Mouse (Mus musculus) midbrain, embryonic 16.5 days (tissue): Measurements from ENCODE around the gene Fbxo27. TPM values are rescaled to one million over a fixed set of nuclear protein-coding genes. Genes with fewer than 3 reads are reported as not detected.

ENCODE experiments used
- ATAC-seq: fragments of 200-750 bp; cut with Nextera tagmentation; 2 replicates; pipeline ENCODE4 v1.8.0; 2017; ENCODE audit warnings: moderate TSS enrichment
- H3K27ac ChIP-seq: fragments of 300-500 bp; sonication (generic); 2 replicates; pipeline ENCODE4 v1.5.1; 2014; ENCODE audit warnings: mild to moderate bottlenecking, low read length, mixed read lengths
- H3K27me3 ChIP-seq: fragments of 300-500 bp; sonication (generic); 2 replicates; pipeline ENCODE4 v1.6.1; 2014; ENCODE audit warnings: low read depth, low read length, mixed read lengths; ENCODE audit not compliant: control insufficient read depth, insufficient read depth
- H3K36me3 ChIP-seq: fragments of 300-500 bp; sonication (generic); 2 replicates; pipeline ENCODE4 v1.6.1; 2014; ENCODE audit warnings: mild to moderate bottlenecking, low read length, moderate library complexity, mixed read lengths; ENCODE audit not compliant: control insufficient read depth, insufficient read depth
- H3K4me1 ChIP-seq: fragments of 300-500 bp; sonication (generic); 2 replicates; pipeline ENCODE4 v1.6.1; 2014; ENCODE audit warnings: mild to moderate bottlenecking, low read length, mixed read lengths; ENCODE audit not compliant: control insufficient read depth, insufficient read depth
- H3K4me2 ChIP-seq: fragments of 300-500 bp; sonication (generic); 2 replicates; pipeline ENCODE4 v1.6.1; 2014; ENCODE audit warnings: mild to moderate bottlenecking, low read length, mixed read lengths
- H3K4me3 ChIP-seq: fragments of 300-500 bp; sonication (generic); 2 replicates; pipeline ENCODE4 v1.5.1; 2014; ENCODE audit warnings: low read depth, mild to moderate bottlenecking, low read length, moderate library complexity, mixed read lengths
- H3K9ac ChIP-seq: fragments of 300-500 bp; sonication (generic); 2 replicates; pipeline ENCODE4 v1.6.1; 2014; ENCODE audit warnings: low read depth, low read length, mixed read lengths
- H3K9me3 ChIP-seq: fragments of 300-500 bp; sonication (generic); replicated peaks from 2 replicates; pipeline ENCODE4 v1.6.1; 2014; ENCODE audit warnings: mild to moderate bottlenecking, low read length, mixed read lengths; ENCODE audit not compliant: control insufficient read depth, poor library complexity, severe bottlenecking
- WGBS: fragments of 180-500 bp; shearing (Covaris S2); extraction: QIAGEN DNeasy Blood & Tissue Kit; methylation state at CpG from one replicate; pipeline ENCODE4 v1.1.7; 2014; 5-methylcytosine and 5-hydroxymethylcytosine counted together
- polyA plus RNA-seq: library from polyadenylated mRNA; unstranded; fragments of >200 nt; fragmentation: Nextera tagmentation; extraction: Ambion mirVana; gene quantifications from 2 replicates; pipeline ENCODE4 v1.2.1, GENCODE M21; 2015

Gene Fbxo27
- polyA plus RNA-seq = 15.1 and 17.3 TPM in 2 replicates

DNA sequence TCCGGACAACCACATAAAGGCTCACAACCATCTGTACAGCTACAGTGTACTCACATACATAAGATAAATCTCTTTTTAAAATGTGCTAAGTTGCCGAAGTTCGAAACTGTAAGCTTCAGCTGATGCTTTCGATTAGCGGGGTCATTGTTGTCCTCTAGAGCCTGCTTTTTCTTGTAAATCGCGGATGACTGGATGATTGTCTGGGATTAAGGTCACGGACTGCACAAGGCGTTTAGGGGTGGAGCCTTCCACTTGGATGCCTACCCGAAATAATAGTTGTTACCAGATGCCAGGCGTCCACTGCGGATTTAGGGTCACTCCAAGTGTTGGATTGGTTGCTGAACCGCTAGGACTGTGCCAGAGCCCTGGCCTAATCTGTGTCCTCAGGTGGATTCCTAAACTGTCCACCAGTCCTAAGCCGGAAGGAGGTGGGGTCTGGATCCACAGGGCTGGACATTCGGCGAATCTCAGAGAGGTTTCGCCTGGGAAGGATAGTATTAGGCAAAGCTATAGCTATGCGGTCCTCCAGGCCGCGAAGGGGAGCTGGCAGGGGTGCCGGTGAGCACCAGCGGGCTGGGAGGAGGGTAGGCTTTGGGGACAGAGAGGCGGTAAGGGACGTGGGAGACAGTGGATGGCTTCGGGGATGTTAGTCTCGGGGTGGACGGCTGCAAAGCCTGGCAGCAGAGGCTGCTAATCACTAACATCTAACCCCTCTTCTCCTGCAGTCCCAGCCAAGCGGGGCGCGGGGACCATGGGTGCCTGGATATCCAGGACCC, at the start of gene Fbxo27:
TSS of gene Fbxo27 (plus strand) at position 305 of the 776 bp plus-strand sequence.
- Histone ChIP-seq H3K27ac (peak within 1 kb of the TSS; percentile 38), H3K4me3 (peak within 1 kb of the TSS; percentile 55)
- 18% methylated on average over 30 of the region's 30 CpGs for WGBS

DNA sequence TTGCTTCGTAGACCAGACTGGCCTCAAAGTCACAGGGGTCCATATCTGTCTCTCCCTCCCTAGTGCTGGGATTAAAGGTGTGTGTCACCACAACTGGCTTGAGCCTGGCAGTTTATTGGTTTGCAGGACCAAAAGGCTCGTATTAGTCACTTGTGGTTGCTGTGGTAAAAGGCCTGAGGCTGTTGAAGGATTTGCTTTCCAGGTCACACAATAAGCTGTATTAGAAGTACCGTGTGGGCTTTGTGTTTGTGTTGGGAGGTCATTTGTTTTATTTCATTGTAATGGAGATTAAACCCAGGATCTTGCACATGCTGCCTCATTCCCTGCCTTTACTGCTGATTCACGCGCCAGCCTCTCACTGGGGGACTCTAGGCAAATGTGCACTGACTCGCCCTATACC, 47.3 kb upstream of the Fbxo27 start:
- Histone ChIP-seq H3K36me3 (no peaks in the 10 kb centered on the region), H3K4me3 (no peak overlapping the region), H3K27ac (no peak overlapping the region), H3K9ac (no peak overlapping the region), H3K4me1 (no peaks in the 10 kb centered on the region), H3K4me2 (no peak overlapping the region), H3K27me3 (no peaks in the 10 kb centered on the region), H3K9me3 (no peaks in the 10 kb centered on the region)
- no peak for ATAC-seq
- 30% methylated on average over 6 of the region's 6 CpGs for WGBS

More for the DNA sequence above, at the start of gene Fbxo27:
- H3K9ac ChIP-seq = peak within 1 kb of the TSS; percentile 72
- peak; percentile 85 for ATAC-seq
- H3K4me2 ChIP-seq = peak within 1 kb of the TSS; percentile 69
- 0 out of 2 replicates have a peak, but pooled peaks cover 2% of the 10 kb centered on the region for H3K36me3 ChIP-seq
- no peaks in the 10 kb centered on the region for H3K9me3 ChIP-seq
- peaks cover 5% of the 10 kb centered on the region for H3K4me1 ChIP-seq
- no peaks in the 10 kb centered on the region for H3K27me3 ChIP-seq

DNA sequence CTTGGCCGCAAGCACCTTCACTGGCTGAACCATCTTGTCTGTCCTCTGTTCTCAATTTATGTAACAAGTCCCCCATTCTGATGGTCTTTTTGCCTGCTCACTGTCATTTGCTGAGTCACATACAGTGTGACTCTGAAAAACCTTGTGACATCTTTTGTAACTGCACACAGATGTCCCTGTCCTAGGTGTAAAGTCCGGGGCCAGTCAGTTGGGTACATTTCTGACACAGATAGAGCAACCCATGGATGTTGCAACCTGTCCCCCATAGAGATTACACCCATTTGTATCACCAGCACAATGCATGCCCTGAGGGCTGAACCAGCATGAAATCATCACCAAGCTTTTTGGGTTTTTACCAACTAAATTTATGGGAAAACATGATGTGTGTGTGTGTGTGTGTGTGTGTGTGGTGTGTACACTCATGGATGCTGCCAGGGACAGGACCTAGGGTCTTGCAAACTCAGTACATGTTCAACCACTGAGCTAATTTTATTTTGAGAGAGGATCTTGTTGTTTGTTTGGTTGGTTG, 46.6 kb upstream of the Fbxo27 start:
- no peak overlapping the region for H3K4me2 ChIP-seq
- no peak overlapping the region for H3K27ac ChIP-seq
- H3K9me3 ChIP-seq = no peaks in the 10 kb centered on the region
- no peak overlapping the region for H3K9ac ChIP-seq
- WGBS = 93% methylated on average over 2 of the region's 2 CpGs
- no peaks in the 10 kb centered on the region for H3K36me3 ChIP-seq
- no peaks in the 10 kb centered on the region for H3K27me3 ChIP-seq
- H3K4me1 ChIP-seq = no peaks in the 10 kb centered on the region
- H3K4me3 ChIP-seq = no peak overlapping the region
- ATAC-seq = no peak

DNA sequence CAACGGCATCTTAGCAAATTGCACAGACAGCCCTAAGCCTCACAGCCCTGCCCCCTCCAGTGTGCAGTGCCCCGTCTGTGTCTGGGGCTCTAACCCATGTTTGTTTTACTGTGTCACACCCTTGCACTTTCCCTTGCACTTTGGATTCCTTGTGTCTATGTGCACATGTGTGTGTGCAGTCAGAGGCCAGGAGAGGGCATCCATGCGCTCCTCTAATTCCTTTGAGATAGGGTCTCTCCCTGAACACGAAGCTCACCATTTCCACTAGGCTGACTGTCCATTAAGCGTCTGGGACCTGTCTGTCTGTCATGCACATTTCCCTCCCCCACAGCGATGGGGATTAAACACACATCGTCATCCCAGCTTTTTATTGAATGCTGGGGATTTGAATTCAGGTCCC, 45.6 kb upstream of the Fbxo27 start:
- Histone ChIP-seq H3K4me1 (no peaks in the 10 kb centered on the region), H3K4me2 (no peak overlapping the region), H3K36me3 (no peaks in the 10 kb centered on the region), H3K9ac (no peak overlapping the region), H3K9me3 (no peaks in the 10 kb centered on the region), H3K27me3 (no peaks in the 10 kb centered on the region), H3K27ac (no peak overlapping the region), H3K4me3 (no peak overlapping the region)
- ATAC-seq = no peak
- 62% methylated on average over 7 of the region's 7 CpGs for WGBS

DNA sequence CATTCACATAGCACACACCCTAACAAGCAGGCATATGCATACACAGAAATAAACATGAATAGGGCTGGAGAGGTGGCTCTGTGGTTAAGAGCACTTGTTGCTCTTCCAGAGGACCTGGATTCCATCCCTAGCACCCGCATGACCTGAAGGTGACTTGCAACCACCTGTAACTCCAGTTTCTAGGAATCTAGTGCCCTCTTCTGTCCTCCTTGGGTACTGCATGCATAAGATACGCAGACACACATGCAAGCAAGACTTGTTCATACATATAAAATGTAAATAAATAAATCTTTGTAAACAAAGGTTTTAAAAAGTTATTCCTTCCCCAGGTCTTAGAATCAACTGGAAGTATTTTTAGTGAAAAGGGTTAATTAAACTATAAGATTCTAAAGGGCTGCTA, 41.5 kb upstream of the Fbxo27 start:
- Histone ChIP-seq H3K4me2 (no peak overlapping the region), H3K4me3 (no peak overlapping the region), H3K9me3 (no peaks in the 10 kb centered on the region), H3K27ac (no peak overlapping the region), H3K4me1 (no peaks in the 10 kb centered on the region), H3K27me3 (no peaks in the 10 kb centered on the region), H3K36me3 (no peaks in the 10 kb centered on the region), H3K9ac (no peak overlapping the region)
- 89% methylated on average over 2 of the region's 2 CpGs for WGBS
- no peak for ATAC-seq

DNA sequence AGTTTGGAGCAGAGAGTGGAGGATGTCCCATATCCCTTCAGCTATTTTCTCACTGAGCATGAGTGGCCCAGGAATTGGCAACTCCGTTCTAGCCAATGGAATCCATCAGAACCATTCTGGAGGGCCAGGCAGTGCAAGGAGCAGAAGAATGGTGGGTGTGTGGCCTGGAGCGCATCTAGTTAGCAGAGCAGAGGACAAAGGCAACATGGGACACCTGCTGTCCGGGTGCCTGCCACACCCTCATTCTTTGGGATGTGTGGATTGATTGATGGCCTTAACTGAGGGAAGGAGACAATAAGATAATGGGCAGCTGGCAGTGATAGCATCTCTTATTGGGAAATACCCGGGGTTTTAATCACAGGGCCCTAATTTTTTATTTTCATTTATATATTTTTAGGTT, 36.2 kb upstream of the Fbxo27 start:
- no peaks in the 10 kb centered on the region for H3K4me1 ChIP-seq
- 65% methylated on average over 4 of the region's 4 CpGs for WGBS
- no peak overlapping the region for H3K9ac ChIP-seq
- no peaks in the 10 kb centered on the region for H3K27me3 ChIP-seq
- ATAC-seq = no peak
- H3K4me2 ChIP-seq = no peak overlapping the region
- H3K36me3 ChIP-seq = no peaks in the 10 kb centered on the region
- H3K27ac ChIP-seq = no peak overlapping the region
- no peak overlapping the region for H3K4me3 ChIP-seq
- no peaks in the 10 kb centered on the region for H3K9me3 ChIP-seq

DNA sequence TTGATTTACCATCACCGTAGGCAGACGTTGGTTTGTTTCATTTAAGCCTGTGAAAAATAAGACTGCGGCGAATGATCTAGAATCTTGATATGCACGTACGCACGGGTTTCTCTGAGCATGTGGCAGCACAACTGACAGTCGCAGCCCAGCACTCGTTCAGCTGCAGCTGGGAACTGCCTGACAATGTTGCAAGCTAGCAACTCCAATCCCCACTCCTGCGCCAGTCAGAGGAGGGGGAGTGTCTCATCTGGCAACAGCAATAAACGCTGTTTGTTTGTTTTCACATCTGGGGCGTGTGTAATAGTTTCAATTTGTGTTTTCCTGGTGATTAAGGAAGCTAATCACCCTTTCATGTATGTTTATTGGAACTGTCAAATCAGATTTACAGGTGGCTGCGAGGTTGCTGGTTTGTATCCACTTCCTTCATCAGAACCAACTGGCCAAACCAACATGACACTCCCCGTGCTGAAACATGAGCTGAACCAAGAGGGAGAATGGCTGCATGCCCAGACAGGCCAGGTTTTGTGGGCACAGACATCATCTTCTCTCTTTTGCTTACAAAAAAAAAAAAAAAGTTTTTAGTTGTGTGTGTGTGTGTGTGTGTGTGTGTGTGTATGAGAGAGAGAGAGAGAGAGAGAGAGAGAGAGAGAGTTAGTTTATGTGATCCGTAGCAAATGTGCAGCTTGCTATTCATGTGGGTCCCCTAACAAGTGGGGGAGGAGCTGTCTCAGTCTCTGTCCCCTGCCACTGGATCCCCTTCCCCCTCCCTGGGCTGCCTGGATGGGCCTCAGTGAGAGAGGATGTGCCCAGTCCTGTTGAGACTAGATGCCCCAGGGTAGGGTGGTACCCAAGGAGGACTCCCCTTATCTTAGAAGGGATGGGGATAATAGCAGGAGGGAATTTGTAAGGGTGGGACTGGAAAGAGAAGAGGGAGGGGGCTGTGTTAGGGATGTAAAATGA, 26.7 kb upstream of the Fbxo27 start:
- H3K36me3 ChIP-seq = no peaks in the 10 kb centered on the region
- no peak overlapping the region for H3K4me3 ChIP-seq
- H3K27ac ChIP-seq = 0 out of 2 replicates have a peak overlapping the region, but pooled peaks have one; percentile 2
- H3K9me3 ChIP-seq = no peaks in the 10 kb centered on the region
- H3K4me1 ChIP-seq = no peaks in the 10 kb centered on the region
- H3K4me2 ChIP-seq = peak overlapping the region; percentile 18
- WGBS = 46% methylated on average over 15 of the region's 15 CpGs
- no peak overlapping the region; the same call in 1 of the 2 replicates for H3K9ac ChIP-seq
- no peak for ATAC-seq
- H3K27me3 ChIP-seq = no peaks in the 10 kb centered on the region

DNA sequence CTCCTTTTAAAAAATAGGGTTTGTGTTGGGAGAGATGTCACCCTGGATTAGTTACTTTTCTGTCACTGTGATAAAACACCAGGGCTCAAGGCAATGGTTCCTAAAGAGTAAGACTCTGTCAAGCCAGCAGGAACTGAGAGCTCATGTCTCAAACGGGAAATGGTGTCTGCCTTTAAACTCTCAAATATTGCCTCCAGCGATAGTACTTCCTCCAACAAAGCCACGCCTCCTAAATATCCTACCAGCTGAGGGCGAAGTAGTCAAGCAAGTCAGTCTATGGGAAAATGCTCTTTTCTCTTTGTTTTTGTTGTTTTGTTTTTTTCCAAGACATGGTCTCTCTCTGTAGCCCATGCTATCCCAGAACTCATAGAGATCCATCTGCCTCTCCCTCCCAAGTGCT, 21.5 kb upstream of the Fbxo27 start:
- Histone ChIP-seq H3K36me3 (no peaks in the 10 kb centered on the region), H3K27ac (no peak overlapping the region), H3K9me3 (no peaks in the 10 kb centered on the region), H3K4me1 (no peaks in the 10 kb centered on the region), H3K4me2 (no peak overlapping the region), H3K9ac (no peak overlapping the region), H3K4me3 (no peak overlapping the region), H3K27me3 (no peaks in the 10 kb centered on the region)
- ATAC-seq = no peak
- WGBS = 83% methylated on average over 4 of the region's 4 CpGs
